Mouse (Mus musculus) hindlimb bud, embryonic 11.5 days (tissue): ENCODE measurements around the gene Mid1.
"Not testable (repeated sequence)": the region's sequence is repeated elsewhere in the genome, so short reads cannot be mapped to it uniquely, and the experiment has no call there.

ENCODE experiments used
- DNase-seq: peaks from one replicate; pipeline ENCODE4 v3.0.0-alpha.2; 2012; ENCODE audit warnings: low read depth, low spot score; ENCODE audit errors: extremely low spot score

Gene Mid1

DNA sequence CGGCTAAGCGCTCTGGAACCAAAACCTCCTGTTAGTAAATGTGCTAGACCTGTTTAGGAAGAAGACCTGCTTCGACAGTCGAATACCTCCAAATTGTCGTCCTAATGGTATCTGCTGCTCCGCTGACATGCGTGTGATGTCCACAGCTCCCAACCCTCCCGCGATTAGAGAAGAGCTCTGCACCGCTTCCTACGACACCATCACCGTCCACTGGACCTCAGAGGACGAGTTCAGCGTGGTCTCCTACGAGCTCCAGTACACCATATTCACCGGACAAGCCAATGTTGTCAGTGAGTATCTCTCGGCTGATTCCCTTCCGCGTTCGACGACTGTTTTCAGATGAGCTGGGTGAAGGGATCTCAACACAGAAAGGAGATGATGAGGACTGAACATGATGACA is 299.9 kb downstream of the Mid1 start:
- peak; percentile 22 for DNase-seq

DNA sequence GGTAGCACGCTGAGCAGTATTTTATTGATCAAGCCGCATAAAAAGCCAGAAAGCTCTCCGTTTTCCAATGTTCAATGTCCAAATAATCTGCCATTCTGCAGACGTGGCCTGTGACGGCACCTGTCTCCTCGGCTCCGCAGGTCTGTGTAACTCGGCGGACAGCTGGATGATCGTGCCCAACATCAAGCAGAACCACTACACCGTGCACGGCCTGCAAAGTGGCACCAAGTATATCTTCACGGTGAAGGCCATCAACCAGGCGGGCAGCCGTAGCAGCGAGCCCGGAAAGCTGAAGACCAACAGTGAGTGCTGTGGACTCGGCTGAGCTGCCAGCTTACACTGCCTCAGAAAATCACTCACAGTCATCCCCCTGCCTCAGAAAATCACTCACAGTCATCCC is 300.8 kb downstream of the Mid1 start:
- not testable (repeated sequence) for DNase-seq

DNA sequence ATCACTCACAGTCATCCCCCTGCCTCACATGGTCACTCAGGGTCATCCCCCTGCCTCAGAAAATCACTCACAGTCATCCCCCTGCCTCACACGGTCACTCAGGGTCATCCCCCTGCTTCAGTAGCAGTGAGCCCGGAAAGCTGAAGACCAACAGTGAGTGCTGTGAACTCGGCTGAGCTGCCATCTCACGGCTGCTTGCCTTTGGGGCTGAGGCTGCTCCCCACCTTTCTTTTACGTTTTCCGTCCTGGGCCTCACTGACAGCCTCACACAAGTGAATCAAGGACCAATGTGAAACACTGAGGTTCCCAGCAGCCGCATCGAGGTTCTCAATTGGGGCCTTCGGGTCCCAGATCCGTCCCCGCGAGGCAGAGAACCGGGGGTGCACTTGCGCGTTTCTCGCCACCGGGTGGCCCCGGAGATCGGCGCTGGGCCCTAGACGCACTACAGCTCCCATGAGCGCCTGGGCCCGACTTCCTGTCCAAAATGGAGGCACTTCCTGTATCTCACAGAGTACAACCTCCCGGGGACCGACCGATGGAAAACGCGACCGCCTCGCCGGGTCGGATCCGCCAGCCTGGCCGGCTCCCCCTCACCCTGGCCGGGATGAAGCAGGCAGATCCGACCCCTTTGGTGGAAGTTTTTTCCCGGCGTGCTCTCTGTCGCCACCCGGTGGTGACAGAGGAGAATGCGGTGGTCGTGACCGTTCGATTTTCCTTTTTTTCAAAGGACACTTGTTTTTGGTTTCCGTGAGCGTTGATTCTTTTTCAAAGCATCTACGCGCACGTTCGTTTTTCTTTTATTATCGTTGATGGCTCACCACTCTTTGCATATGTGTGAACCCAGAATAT is 301.7 kb downstream of the Mid1 start:
- peak; percentile 66 for DNase-seq

- DNase-seq = peak; percentile 69
These were observed 302.4 kb downstream of the Mid1 start for GRCm38 (mm10) chrX:169987368-169987837.

DNA sequence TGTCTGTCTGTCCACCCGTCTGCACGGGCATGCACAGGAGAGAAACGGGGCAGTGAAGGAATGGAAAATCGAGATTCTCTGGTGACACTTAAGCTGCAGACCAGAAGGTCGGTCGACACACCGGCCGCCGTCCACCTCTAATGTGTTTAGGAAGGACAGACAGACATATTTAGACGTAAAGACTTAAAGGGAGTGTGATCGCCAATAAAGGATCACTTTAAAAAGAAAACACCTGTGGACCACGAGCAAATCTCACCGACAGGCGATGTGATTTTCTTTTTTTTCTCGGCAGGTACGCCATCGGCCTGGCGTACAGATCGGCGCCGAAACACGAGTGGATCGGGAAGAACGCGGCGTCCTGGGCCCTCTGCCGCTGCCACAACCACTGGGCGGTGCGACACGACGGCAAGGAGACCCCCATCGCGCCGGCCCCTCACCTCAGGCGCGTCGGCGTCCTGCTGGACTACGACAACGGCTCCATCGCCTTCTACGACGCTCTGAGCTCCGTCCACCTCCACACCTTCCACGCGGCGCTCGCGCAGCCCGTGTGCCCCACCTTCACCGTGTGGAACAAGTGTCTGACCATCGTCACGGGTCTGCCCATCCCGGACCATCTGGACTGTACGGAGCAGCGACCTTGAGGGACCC is 303.7 kb downstream of the Mid1 start:
- DNase-seq = not testable (repeated sequence)

DNA sequence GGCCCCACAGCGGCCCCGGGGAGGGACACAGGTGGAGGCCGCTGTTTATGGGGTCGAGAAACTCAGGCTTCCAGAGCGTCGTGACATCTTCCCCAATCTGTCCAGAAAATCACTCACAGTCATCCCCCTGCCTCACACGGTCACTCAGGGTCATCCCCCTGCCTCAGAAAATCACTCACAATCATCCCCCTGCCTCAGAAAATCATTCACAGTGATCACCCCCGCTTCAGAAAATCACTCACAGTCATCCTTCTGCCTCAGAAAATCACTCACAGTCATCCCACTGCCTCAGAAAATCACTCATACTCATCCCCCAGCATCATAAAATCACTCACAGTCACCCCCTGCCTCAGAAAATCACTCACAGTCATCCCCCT is 304.2 kb downstream of the Mid1 start:
- peak; percentile 30 for DNase-seq

- peak; percentile 54 for DNase-seq
These were observed 305.0 kb downstream of the Mid1 start for GRCm38 (mm10) chrX:169989691-169990631.

GRCm38 (mm10) chrX:169991128-169991873 is 306.3 kb downstream of the Mid1 start:
- not testable (repeated sequence) for DNase-seq

GRCm38 (mm10) chrX:169992086-169992930 is 307.3 kb downstream of the Mid1 start:
- DNase-seq = not testable (repeated sequence)

DNA sequence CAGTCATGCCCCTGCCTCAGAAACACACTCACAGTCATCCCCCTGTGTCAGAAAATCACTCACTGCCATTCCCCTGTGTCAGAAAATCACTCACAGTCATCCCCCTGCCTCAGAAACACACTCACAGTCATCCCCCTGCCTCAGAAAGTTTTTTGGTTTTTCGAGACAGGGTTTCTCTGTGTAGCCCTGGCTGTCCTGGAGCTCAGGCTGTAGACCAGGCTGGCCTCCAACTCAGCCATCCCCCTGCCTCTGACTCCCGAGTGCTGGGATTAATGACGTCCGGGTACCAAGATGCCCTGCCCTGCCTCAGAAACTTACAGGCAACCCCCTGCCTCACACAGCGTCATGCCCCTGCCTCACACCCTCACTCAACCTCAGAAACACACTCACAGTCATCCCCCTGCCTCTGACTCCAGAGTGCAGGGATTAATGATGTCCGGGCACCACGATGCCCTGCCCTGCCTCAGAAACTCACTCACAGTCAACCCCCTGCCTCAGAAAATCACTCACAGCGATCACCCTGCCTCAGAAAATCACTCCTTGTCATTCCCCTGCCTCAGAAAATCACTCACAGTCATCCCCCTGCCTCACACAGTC is 308.1 kb downstream of the Mid1 start:
- DNase-seq = not testable (repeated sequence)

- not testable (repeated sequence) for DNase-seq
These were observed 309.2 kb downstream of the Mid1 start for GRCm38 (mm10) chrX:169994011-169994865.

- DNase-seq = not testable (repeated sequence)
These were observed 310.1 kb downstream of the Mid1 start for GRCm38 (mm10) chrX:169994866-169995711.

- not testable (repeated sequence) for DNase-seq
These were observed 311.0 kb downstream of the Mid1 start for GRCm38 (mm10) chrX:169995909-169996521.

DNA sequence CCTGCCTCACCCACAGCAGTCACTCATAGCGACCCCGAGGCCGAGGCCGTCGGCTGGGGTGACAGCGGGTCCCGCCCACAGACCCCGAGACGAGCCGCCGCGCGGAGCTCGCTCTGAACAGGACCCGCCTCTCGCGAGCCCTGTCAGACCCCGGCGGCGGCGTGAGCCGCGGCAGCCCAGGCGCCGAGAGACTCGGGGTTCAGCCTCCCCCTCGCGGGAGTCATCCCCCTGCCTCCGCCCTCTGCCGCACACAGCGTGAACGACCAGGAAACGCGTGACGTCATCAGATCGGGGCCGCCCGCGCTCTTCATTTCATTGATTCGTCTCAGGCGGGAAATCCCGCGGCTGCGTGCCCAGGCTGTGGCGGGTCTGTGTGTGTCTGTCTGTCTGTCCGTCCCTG is 311.9 kb downstream of the Mid1 start:
- not testable (repeated sequence) for DNase-seq

- DNase-seq = not testable (repeated sequence)
These were observed 312.5 kb downstream of the Mid1 start for GRCm38 (mm10) chrX:169997456-169997853.

- DNase-seq = peak; percentile 100
These were observed 313.0 kb downstream of the Mid1 start for GRCm38 (mm10) chrX:169997854-169998456.
